Mouse (Mus musculus): ENCODE data around the gene Gid4. TPM values are rescaled to one million over a fixed set of nuclear protein-coding genes. Genes with fewer than 3 reads are reported as not detected.
"Not testable (repeated sequence)": the region's sequence is repeated elsewhere in the genome, so short reads cannot be mapped to it uniquely, and the experiment has no call there.

The Gid4 gene
- total RNA-seq, 2 experiments from 2014 or later: 53.7 to 61.9 TPM

DNA sequence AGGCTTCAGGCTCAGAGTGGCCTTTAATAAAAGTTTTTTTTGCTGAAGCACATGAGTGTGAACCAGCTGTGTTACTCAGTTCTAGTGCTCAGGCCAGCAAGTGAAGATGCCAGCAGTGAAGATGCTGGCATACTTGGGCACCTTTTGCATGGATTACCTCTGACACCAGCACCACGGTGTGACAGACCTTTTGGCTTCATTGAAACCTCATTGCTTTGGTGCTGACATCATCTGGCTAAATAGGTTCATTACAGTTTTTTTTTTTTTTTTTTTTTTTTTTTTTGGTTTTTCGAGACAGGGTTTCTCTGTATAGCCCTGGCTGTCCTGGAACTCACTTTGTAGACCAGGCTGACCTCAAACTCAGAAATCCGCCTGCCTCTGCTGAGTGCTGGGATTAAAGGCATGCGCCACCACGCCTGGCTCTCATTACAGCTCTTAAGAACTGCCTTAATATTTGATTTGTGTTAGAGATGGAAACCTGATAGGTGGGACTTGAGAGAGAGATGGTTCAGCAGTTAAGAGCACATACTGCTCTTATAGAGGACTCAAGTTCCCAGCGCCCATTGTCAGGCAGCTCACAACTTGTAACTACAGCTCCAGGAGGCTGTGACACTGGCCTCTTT lies 5.2 kb downstream of the Gid4 start:
- intact Hi-C loops (cut with DNase I): no loop called here
- no peak for DNase-seq

GRCm38 (mm10) chr11:60423006-60423405 lies 6.1 kb downstream of the Gid4 start:
- intact Hi-C loops (cut with DNase I): no loop called here
- no peak for DNase-seq

DNA sequence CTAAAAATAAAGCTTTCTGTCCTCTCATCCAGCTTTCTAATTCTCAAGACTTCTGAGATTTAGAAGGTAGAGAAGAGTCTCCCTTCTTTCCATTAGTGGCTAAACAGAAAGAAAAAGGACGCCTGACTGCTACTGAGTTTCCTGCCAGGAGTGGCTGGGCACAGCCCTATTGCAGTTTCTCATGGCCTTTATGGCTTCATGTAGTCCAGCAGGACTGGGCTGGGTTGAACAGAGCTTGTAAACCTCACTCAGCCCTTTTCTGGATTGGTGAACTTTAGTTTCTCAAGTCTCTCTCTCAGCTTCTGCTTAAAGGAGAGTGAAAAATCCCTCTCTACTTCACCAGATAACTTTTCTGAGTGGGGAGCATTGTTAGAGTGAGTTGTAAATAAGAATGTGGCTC lies 9.5 kb downstream of the Gid4 start:
- intact Hi-C loops (cut with DNase I): no loop called here
- DNase-seq: no peak

DNA sequence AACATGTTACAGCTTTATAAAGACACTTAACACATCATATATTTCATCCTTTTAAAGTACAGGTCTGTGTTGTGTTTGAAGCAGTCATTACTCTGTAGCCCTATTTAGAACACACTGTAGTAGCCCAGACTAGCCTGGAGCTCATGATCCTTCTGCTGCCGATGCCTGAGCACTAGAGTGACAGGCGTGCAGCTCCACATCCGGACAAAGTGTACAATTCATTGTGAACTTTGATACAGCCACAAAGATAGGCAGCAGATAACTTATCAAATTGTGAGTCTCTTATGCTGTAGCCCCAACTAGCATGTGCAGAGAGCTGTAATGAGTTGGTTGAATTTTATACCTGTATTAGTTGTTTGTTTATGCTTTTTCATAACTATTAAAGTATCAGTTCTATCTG lies 10.7 kb downstream of the Gid4 start:
- intact Hi-C loops (cut with DNase I): no loop called here
- no peak for DNase-seq

GRCm38 (mm10) chr11:60433501-60433900 lies 16.6 kb downstream of the Gid4 start:
- DNase-seq: no peak
- intact Hi-C loops (cut with DNase I): no loop called here

- intact Hi-C loops (cut with DNase I): no loop called here
- no peak for DNase-seq
These were observed 18.2 kb downstream of the Gid4 start for GRCm38 (mm10) chr11:60435133-60435532.

DNA sequence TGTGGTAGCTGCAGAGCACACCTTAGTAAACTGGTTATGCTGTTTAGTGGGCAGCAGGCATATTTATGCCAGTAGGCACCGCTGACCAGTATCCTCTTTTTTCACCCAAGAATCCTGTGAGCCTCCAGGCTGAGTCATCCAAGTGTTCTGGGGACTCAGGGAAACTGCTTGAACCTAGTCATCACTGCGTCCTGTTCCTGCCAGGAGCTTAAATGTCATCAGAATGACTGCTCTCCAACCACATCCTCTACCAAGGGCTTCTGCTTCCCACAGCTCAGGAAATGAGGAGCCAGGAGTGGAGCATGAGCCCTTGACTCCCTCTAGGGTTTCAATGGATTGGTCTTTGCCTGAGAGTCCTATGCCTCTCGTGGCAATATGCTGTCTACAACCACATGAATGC lies 19.7 kb downstream of the Gid4 start:
- intact Hi-C loops (cut with DNase I): no loop called here
- DNase-seq: no peak

- DNase-seq; intact Hi-C loops (cut with DNase I): not testable (repeated sequence)
These were observed 22.7 kb downstream of the Gid4 start for GRCm38 (mm10) chr11:60439621-60440020.

GRCm38 (mm10) chr11:60440176-60440575 lies 23.2 kb downstream of the Gid4 start:
- no peak for DNase-seq
- intact Hi-C loops (cut with DNase I): no loop called here

DNA sequence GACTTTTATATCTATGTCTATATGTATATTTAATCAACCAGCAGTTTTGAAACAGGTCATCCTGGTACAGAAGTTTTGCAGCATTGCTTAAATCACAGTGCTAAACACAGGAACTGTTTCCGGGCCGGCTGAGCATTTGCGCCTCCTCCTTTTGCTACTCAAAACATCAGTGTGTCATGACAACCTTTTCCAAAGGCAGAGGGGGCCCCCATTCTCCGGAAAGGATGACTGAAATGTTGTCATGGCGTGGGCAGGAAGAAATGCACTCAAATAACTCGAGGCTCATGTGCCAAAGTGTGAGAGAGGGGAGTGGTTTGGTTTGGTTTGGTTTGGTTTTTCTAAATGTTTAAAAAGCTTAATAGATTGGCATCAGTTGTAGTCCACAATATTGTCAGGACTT lies 26.0 kb downstream of the Gid4 start:
- no peak for DNase-seq
- intact Hi-C loops (cut with DNase I): no loop called here

GRCm38 (mm10) chr11:60444007-60444406 lies 27.1 kb downstream of the Gid4 start:
- no peak for DNase-seq
- intact Hi-C loops (cut with DNase I): no loop called here

DNA sequence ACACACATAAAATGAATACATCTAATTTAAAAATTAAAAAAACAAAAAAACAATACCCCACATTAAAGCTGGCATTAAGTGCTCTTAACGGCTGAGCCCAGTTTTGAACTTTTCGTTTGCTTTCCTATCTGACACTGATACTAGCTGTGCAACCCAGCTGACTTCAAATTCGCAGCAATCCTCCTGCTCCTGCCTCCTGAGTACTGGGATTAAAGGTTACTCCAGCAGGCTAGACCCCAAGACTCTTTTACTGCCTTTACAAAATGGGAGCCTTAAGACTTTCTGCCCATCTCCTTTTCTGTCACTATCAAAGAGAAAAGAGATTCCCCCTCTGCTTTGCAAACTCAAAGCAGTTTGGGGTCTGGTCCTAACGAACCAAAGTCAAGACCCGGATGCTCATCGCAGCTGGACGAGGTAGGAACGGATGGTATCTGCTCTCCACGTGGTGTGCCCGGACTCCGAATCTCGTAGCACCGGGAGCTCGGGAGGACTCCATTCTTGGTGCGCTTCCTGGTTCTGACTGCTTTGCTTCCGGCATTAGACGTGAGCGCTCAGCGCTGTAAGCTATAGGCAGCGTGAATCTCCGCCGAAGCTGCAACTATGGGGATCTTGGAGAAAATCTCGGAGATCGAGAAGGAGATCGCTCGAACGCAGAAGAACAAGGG lies 37.3 kb downstream of the Gid4 start, which contains the start of gene Drg2:
Drg2 (plus strand) TSS at position 512 of the 665 bp plus-strand sequence.
- intact Hi-C loops (cut with DNase I): no loop called here

GRCm38 (mm10) chr11:60454745-60455087 lies 37.8 kb downstream of the Gid4 start:
- intact Hi-C loops (cut with DNase I): no loop called here
- no peak for DNase-seq

More for the DNA sequence above, 37.3 kb downstream of the Gid4 start, which contains the start of gene Drg2:
- DNase-seq: peak; percentile 84 to 92

DNA sequence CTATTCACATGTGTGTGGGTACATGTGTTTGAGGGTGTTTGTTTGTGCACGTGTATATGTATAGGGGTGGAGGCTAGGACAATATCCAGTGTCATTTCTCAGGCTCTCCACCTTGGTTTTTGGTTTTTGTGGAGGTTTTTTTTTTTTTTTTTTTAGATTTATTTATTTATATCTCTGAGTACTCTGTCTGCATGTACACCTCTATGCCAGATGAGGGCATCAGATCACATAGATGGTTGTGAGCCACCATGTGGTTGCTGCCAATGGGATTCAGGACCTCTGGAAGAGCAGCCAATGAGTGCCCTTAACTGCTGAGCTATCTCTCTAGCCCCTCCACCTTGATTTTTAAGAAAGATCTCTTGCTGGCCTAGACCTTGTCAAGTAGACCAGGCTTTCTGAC lies 41.0 kb downstream of the Gid4 start:
- no peak for DNase-seq
- intact Hi-C loops (cut with DNase I): no loop called here

GRCm38 (mm10) chr11:60465943-60466380 lies 49.0 kb downstream of the Gid4 start:
- intact Hi-C loops (cut with DNase I): no loop called here
- DNase-seq: no peak

GRCm38 (mm10) chr11:60469039-60469438 lies 52.1 kb downstream of the Gid4 start, which contains the start of gene Myo15:
Gene Myo15, plus strand, starts transcription at chr11:60469339.
- DNase-seq: no peak
- intact Hi-C loops (cut with DNase I): no loop called here

GRCm38 (mm10) chr11:60470743-60471142 lies 53.8 kb downstream of the Gid4 start:
- intact Hi-C loops (cut with DNase I): no loop called here
- no peak for DNase-seq

DNA sequence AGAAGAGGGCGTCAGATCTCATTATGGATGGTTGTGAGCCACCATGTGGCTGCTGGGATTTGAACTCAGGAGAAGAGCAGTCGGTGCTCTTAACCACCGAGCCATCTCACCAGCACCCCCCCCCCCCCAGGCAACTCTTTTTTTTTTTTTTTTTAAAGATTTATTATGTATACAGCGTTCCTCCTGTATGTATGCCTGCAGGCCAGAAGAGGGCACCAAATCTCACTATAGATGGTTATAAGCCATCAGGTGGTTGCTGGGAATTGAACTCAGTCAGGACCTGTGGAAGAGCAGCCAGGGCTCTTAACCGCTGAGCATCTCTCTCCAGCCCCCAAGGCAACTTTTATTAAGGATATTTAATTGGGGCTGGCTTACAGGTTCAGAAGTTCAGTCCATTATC lies 57.6 kb downstream of the Gid4 start:
- DNase-seq: no peak
- intact Hi-C loops (cut with DNase I): no loop called here

GRCm38 (mm10) chr11:60475668-60476362 lies 58.9 kb downstream of the Gid4 start:
- no peak for DNase-seq
- intact Hi-C loops (cut with DNase I): no loop called here

- DNase-seq: no peak
- intact Hi-C loops (cut with DNase I): no loop called here
These were observed 61.2 kb downstream of the Gid4 start for GRCm38 (mm10) chr11:60478121-60478520.

DNA sequence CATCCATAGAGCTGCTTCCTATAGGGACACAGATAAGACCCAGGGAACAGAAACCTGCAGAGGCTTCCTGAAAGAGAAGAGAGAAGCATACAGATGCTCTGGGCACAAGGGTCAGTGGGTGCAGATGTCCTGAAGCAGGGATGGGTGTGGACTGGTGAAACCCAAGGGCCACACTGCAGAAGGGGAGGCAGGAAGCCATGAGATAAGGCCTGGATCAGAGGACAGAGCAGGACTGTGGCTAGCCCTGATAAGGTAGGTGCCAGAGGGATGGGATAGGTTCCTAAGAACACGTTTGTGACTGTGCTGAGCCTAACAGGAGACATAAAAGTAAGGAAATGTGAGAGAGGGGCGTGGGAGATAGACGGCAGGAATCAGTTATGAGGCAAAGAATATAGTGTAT lies 69.3 kb downstream of the Gid4 start:
- intact Hi-C loops (cut with DNase I): no loop called here

GRCm38 (mm10) chr11:60492726-60493125 lies 75.8 kb downstream of the Gid4 start:
- intact Hi-C loops (cut with DNase I): no loop called here
- DNase-seq: no peak

More for the DNA sequence above, 69.3 kb downstream of the Gid4 start:
- no peak for DNase-seq

All from gastrocnemius, postnatal 36 days (tissue).